8 mouse cellular contexts compared by ENCODE assay signal in genomic region chr4:88034387-88035157, GRCm38 (mm10). TPM values are rescaled to one million over a fixed set of nuclear protein-coding genes. Genes with fewer than 3 reads are reported as not detected.
A peak's percentile ranks its signal among the peaks of the same experiment; 100 is the strongest.
DNase-seq lines count a peak whose midpoint lies in the region; ATAC-seq and TF ChIP-seq lines count a peak whose summit lies in the region.

No protein-coding gene starts in this region.

- TF ChIP-seq CTCF in small intestine, adult 2 months (IDR thresholded peaks at IDR 0.05; ENCODE audit: extremely low read depth, insufficient read length, insufficient replicate concordance, low read depth, low read length), result no peak

- H3K9me3 ChIP-seq in liver, embryonic 11.5 days (ENCODE audit: control insufficient read depth, low read length), result no peaks in the 10 kb centered on the region

- H3K4me1 ChIP-seq in liver, embryonic 11.5 days (replicated peaks; ENCODE audit: control insufficient read depth, insufficient read depth, low read length), result peaks cover 7% of the 10 kb centered on the region
- H3K4me1 ChIP-seq in small intestine, adult 2 months (ENCODE audit: control insufficient read depth, insufficient read depth, insufficient read length, low read length), result peaks cover 4% of the 10 kb centered on the region

- H3K27ac ChIP-seq in liver, embryonic 11.5 days (ENCODE audit: low read depth, low read length), result no peak overlapping the region
- H3K27ac ChIP-seq in small intestine, adult 2 months (ENCODE audit: insufficient read depth, low read depth, low read length), result peak overlapping the region; percentile 37; the same call in 1 of the 2 replicates

- peak; percentile 12; the same call in 1 of the 2 replicates for ATAC-seq in granulocyte monocyte progenitor cell, adult 5-6 weeks (replicated peaks; ENCODE audit: poor library complexity, severe bottlenecking)
- ATAC-seq in liver, embryonic 11.5 days (replicated peaks; ENCODE audit: low FRiP score), result no peak

- TF ChIP-seq POLR2A in small intestine, adult 2 months (IDR thresholded peaks at IDR 0.05; ENCODE audit: low read depth, low read length), result no peak

- 3% methylated on average over 18 of the region's 18 CpGs for WGBS in liver, embryonic 11.5 days
- 2% methylated on average over 18 of the region's 18 CpGs for WGBS in small intestine, adult 2 months

- H3K36me3 ChIP-seq in liver, embryonic 11.5 days (ENCODE audit: control insufficient read depth, insufficient read depth, low read length), result no peaks in the 10 kb centered on the region
- H3K36me3 ChIP-seq in small intestine, adult 2 months (ENCODE audit: control insufficient read depth, insufficient read depth, low read length), result no peaks in the 10 kb centered on the region

- H3K27me3 ChIP-seq in liver, embryonic 11.5 days (replicated peaks; ENCODE audit: control insufficient read depth, insufficient read depth, low read length), result peaks cover 3% of the 10 kb centered on the region; the same call in 1 of the 2 replicates
- H3K27me3 ChIP-seq in small intestine, adult 2 months (ENCODE audit: control insufficient read depth, insufficient read depth, low read length), result no peaks in the 10 kb centered on the region

- peak overlapping the region; percentile 88 for H3K4me3 ChIP-seq in liver, embryonic 11.5 days (ENCODE audit: low read depth, low read length)
- peak overlapping the region; percentile 41 for H3K4me3 ChIP-seq in small intestine, adult 2 months (ENCODE audit: low read depth, low read length)

- peak overlapping the region; percentile 68; the same call in 1 of the 2 replicates for H3K9ac ChIP-seq in liver, embryonic 11.5 days (ENCODE audit: low read depth, low read length)

- peak; percentile 19 for DNase-seq in cerebellum, adult 9-11 months
- DNase-seq in cerebellum, adult 9-10 months, result no peak
- DNase-seq in Muller cell, postnatal 12 days (ENCODE audit: inconsistent ontology term), result peak; percentile 39
- no peak for DNase-seq in liver, embryonic 11.5 days (ENCODE audit: low spot score)
- no peak for DNase-seq in layer of hippocampus, adult 18-20 months (ENCODE audit: low spot score in 2 of 2)
- no peak for DNase-seq in left cerebral cortex, adult 18-20 months (ENCODE audit: low spot score in 2 of 2)

- H3K4me2 ChIP-seq in liver, embryonic 11.5 days, result peak overlapping the region; percentile 99

RNA-seq across cellular contexts. Expression of gene Mllt3, which starts 1.4 kb away (rescaled TPM):
- total RNA-seq in granulocyte monocyte progenitor cell, adult 5-6 weeks (2014; fragmentation: Nextera tagmentation), result 6.0 and 8.5 TPM in 2 replicates
- 8.8 and 10.5 TPM in 2 replicates for total RNA-seq in granulocyte monocyte progenitor cell, adult 5-6 weeks (2017)
- polyA plus RNA-seq in liver, embryonic 11.5 days (2014; fragmentation: Nextera tagmentation; extraction: Ambion mirVana), result 77.1 and 77.5 TPM in 2 replicates
- 4.2 and 5.1 TPM in 2 replicates for polyA plus RNA-seq in small intestine, adult 2 months (2012; rRNA removed)
- 10 to 100 TPM; 50.9 to 58.1 TPM for total RNA-seq in layer of hippocampus, adult 18-20 months (2021)
- 10 to 100 TPM; 40.0 to 49.7 TPM for total RNA-seq in left cerebral cortex, adult 18-20 months (2021)

RNA-seq across cellular contexts. Expression of gene Focad, which starts 59.9 kb away (rescaled TPM):
- 15.6 and 18.5 TPM in 2 replicates for total RNA-seq in granulocyte monocyte progenitor cell, adult 5-6 weeks (2014; fragmentation: Nextera tagmentation)
- 13.1 and 16.8 TPM in 2 replicates for total RNA-seq in granulocyte monocyte progenitor cell, adult 5-6 weeks (2017)
- polyA plus RNA-seq in liver, embryonic 11.5 days (2014; fragmentation: Nextera tagmentation; extraction: Ambion mirVana), result 23.2 and 25.1 TPM in 2 replicates
- 2.2 TPM in 2 replicates for polyA plus RNA-seq in small intestine, adult 2 months (2012; rRNA removed)
- total RNA-seq in layer of hippocampus, adult 18-20 months (2021), result 10 to 100 TPM; 56.9 to 59.4 TPM
- total RNA-seq in left cerebral cortex, adult 18-20 months (2021), result 10 to 100 TPM; 46.9 to 50.3 TPM

Comparison
In these comparisons a context has a peak if more than half of its experiments do, and no peak if none do; other contexts are left out.
1. DNase-seq: peak in cerebellum, adult 9-11 months (single experiment) and Muller cell, postnatal 12 days (single experiment); none in cerebellum, adult 9-10 months (single experiment), liver, embryonic 11.5 days (single experiment), layer of hippocampus, adult 18-20 months (0 of 2) and left cerebral cortex, adult 18-20 months (0 of 2).